Mouse (Mus musculus) stomach, postnatal 0 days (tissue): ENCODE data around the gene Snph.

ENCODE experiments used
- CTCF ChIP-seq: IDR thresholded peaks from 2 replicates; pipeline ENCODE4 v1.5.1; 2016; ENCODE audit warnings: antibody characterized with exemption, low read depth, mild to moderate bottlenecking, moderate library complexity
- EP300 ChIP-seq: optimal IDR thresholded peaks from 2 replicates; pipeline ENCODE3; 2016; ENCODE audit warnings: antibody characterized with exemption

- no peak for TF ChIP-seq CTCF
- no peak for TF ChIP-seq EP300
Observed at GRCm38 (mm10) chr2:151628011-151628410, 4.4 kb downstream of the Snph start.
